Mouse (Mus musculus): ENCODE data around the gene Gm47429. TPM values are rescaled to one million over a fixed set of nuclear protein-coding genes. Genes with fewer than 3 reads are reported as not detected.

Gm47429 gene
- not detected for polyA plus RNA-seq (2014; fragmentation: Illumina TruSeq; extraction: RNeasy Lipid Tissue Mini Kit (QIAGEN cat#74804))

GRCm38 (mm10) chr13:50443812-50444211 lies at the start of gene Gm47429:
TSS of gene Gm47429 (minus strand) at chr13:50443912.

GRCm38 (mm10) chr13:50467007-50467406 lies 23.3 kb upstream of the Gm47429 start, which contains the start of gene Nutm2:
TSS of gene Nutm2 (plus strand) at chr13:50467307.

DNA sequence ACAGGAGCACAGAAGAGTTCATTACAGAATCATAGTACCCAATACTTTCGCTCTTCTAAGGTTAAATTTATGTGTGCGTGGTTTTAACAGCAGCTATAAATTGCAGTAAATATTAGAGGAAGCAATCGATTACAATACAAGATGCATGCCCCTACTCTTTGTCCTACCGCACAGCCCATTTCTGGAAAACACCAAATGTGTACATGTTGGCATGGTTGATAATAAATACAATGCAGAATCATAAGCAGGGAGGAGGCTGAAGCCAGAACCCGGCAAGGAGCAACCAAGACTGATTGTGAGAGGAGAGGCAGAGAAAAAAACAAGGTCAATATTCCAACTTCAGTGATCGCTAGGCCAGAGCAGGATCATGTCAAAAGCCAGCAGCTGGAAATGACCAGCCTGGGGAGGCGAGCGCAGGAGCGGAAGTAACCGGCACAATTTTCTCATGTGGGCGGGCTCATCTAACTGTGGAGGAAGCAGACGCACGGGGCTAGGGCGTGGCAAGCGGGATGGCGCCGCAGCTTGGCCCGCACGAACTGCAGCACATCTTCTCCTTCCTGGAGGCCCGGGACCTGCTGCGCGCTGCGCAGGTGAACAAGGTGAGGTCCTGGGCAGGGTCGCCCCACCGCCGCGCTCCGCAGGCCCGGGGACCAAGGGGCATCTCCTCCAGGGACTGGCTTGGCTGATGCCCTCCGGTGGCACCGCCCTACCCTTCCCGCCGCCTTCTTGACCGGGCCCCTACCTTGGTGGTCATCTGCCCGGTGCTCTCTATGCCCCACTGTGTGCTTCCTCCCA lies 26.1 kb downstream of the Gm47429 start, which contains the start of gene Fbxw17:
Gene Fbxw17, plus strand, starts transcription at position 476 of the 795 bp plus-strand sequence.

Other genes starting within 250 kb of the Gm47429 start
- not detected for gene Gm906, start 193.6 kb downstream of the Gm47429 start, polyA plus RNA-seq (2014; fragmentation: Illumina TruSeq; extraction: RNeasy Lipid Tissue Mini Kit (QIAGEN cat#74804))
- gene Fbxw17, start 26.0 kb downstream of the Gm47429 start, polyA plus RNA-seq (2014; fragmentation: Illumina TruSeq; extraction: RNeasy Lipid Tissue Mini Kit (QIAGEN cat#74804)): 9.0 TPM
- gene Nutm2, start 23.4 kb upstream of the Gm47429 start, polyA plus RNA-seq (2014; fragmentation: Illumina TruSeq; extraction: RNeasy Lipid Tissue Mini Kit (QIAGEN cat#74804)): not detected
- gene Gm904, start 199.3 kb upstream of the Gm47429 start, polyA plus RNA-seq (2014; fragmentation: Illumina TruSeq; extraction: RNeasy Lipid Tissue Mini Kit (QIAGEN cat#74804)): 1.3 TPM

Data from ovary, adult 10 weeks (tissue).